Mouse (Mus musculus): ENCODE data around the gene Tns3. TPM values are rescaled to one million over a fixed set of nuclear protein-coding genes. Genes with fewer than 3 reads are reported as not detected.

The Tns3 gene
- total and polyA plus RNA-seq, 3 experiments = 0.22 TPM; not detected in 2

DNA sequence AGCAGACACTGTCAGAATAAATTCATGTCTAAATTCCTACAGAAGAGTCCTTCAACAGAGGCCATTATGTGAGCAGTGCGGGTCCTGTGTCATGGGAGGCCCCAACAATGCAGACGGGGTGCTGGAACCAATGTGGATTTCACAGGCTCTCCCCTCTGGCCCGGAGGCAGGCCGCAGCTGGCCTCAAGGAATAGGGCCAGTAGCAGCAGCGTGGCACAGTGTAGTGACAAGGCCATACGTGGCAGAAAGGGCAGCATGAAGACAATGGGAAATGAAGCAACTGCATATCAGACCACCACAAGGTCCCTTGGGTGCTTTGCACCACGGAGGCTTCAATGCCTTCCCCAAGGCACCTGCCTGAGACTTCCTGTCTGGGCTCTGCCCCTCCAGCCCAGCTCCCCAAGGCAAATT, 62.9 kb downstream of the Tns3 start:
- no peak for DNase-seq (ENCODE audit: low spot score)
- H3K36me3 ChIP-seq (replicated peaks) = no peaks in the 10 kb centered on the region
- no peak overlapping the region for H3K4me3 ChIP-seq (ENCODE audit: low read depth, low read length)
- TF ChIP-seq GATA1 (IDR thresholded peaks at IDR 0.05; ENCODE audit: borderline replicate concordance, low read length) = no peak
- no peak for TF ChIP-seq GATA2 (IDR thresholded peaks at IDR 0.05; ENCODE audit: borderline replicate concordance, low read depth, low read length)
- no peak for TF ChIP-seq CTCF (IDR thresholded peaks at IDR 0.05; ENCODE audit: low read depth, low read length)
- TF ChIP-seq POLR2AphosphoS5 (IDR thresholded peaks at IDR 0.05; ENCODE audit: insufficient replicate concordance, low read depth, low read length) = no peak
- TF ChIP-seq TAL1 (conservative IDR thresholded peaks at IDR 0.05; ENCODE audit: low read depth, low read length) = no peak
- H3K9me3 ChIP-seq (replicated peaks) = 0 out of 2 replicates have a peak, but pooled peaks cover 6% of the 10 kb centered on the region
- peaks cover 2% of the 10 kb centered on the region; the same call in 1 of the 2 replicates for H3K27me3 ChIP-seq (ENCODE audit: insufficient read depth, low read length)
- H3K4me1 ChIP-seq (ENCODE audit: insufficient read depth, low read depth, low read length) = no peaks in the 10 kb centered on the region
- ATAC-seq (ENCODE audit: extremely low read depth, insufficient number of reproducible peaks, low FRiP score, poor library complexity, severe bottlenecking) = no peak

DNA sequence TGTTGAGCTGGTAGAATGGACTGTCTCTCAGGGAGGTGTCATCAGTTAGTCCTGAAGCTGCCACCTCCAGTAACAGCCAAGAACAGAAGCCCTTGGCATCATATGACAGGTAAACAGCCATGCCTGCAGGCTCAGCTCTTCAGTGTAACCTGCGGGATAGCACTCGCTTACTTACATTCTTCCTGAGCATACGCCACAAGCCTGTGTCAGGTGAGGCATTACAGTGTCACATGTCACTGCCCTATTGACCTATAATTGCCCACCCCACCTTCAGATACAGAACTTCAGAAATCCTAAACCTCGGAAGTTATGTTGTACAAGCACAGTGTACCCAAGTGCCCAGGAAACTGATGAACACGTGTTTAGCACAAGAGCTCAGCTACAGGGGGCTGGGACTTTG, 68.7 kb downstream of the Tns3 start:
- Histone ChIP-seq H3K4me3 (ENCODE audit: low read depth, low read length) (no peak overlapping the region), H3K27me3 (ENCODE audit: insufficient read depth, low read length) (no peaks in the 10 kb centered on the region), H3K9me3 (replicated peaks) (no peaks in the 10 kb centered on the region), H3K36me3 (replicated peaks) (no peaks in the 10 kb centered on the region), H3K4me1 (ENCODE audit: insufficient read depth, low read depth, low read length) (no peaks in the 10 kb centered on the region)
- ATAC-seq (ENCODE audit: extremely low read depth, insufficient number of reproducible peaks, low FRiP score, poor library complexity, severe bottlenecking) = no peak
- DNase-seq (ENCODE audit: low spot score) = no peak
- TF ChIP-seq GATA2 (IDR thresholded peaks at IDR 0.05; ENCODE audit: borderline replicate concordance, low read depth, low read length) = no peak
- no peak for TF ChIP-seq GATA1 (IDR thresholded peaks at IDR 0.05; ENCODE audit: borderline replicate concordance, low read length)
- TF ChIP-seq POLR2AphosphoS5 (IDR thresholded peaks at IDR 0.05; ENCODE audit: insufficient replicate concordance, low read depth, low read length) = no peak
- no peak for TF ChIP-seq TAL1 (conservative IDR thresholded peaks at IDR 0.05; ENCODE audit: low read depth, low read length)
- no peak for TF ChIP-seq CTCF (IDR thresholded peaks at IDR 0.05; ENCODE audit: low read depth, low read length)

DNA sequence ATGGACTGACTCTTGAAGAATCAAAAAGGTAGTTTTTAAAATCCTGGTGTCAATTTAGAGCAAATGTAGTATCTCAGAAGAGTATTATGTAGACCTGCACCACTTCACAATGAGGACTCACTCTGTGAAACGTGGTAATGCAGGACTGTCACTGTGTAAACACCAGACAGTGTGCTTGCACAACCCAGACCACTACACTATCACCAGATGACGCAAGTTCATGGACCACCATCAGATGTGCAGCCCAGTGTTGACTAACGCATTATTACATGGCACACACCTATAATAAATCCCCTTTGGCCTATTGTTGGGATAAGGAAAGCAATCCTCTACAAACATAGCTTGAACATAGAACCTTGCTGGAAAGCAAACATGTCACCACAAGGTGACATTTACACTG, 71.2 kb downstream of the Tns3 start:
- no peaks in the 10 kb centered on the region for H3K27me3 ChIP-seq (ENCODE audit: insufficient read depth, low read length)
- no peaks in the 10 kb centered on the region for H3K36me3 ChIP-seq (replicated peaks)
- DNase-seq (ENCODE audit: low spot score) (no peak), ATAC-seq (ENCODE audit: extremely low read depth, insufficient number of reproducible peaks, low FRiP score, poor library complexity, severe bottlenecking) (no peak)
- H3K9me3 ChIP-seq (replicated peaks) = no peaks in the 10 kb centered on the region
- no peaks in the 10 kb centered on the region for H3K4me1 ChIP-seq (ENCODE audit: insufficient read depth, low read depth, low read length)
- no peak for TF ChIP-seq GATA1 (IDR thresholded peaks at IDR 0.05; ENCODE audit: borderline replicate concordance, low read length)
- no peak overlapping the region for H3K4me3 ChIP-seq (ENCODE audit: low read depth, low read length)

DNA sequence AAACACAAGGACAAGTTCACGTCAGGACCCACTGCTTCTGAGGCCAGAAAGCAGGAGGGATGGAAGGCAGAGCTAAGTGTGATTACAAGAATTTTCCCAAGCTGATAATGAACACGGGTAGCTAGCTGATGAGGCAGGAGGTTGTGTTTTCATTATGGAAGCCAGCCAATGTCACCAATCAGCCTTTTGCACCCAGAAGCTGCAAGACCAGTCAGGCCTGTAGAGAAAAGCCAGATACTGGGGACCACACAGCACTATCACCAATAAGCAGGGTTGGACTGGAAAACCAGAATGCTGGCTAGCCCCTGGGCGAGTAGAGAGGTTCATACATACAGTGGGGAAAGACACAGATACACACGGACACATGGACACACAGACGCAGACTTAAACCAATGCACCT, 73.1 kb downstream of the Tns3 start:
- no peaks in the 10 kb centered on the region for H3K27me3 ChIP-seq (ENCODE audit: insufficient read depth, low read length)
- ATAC-seq (ENCODE audit: extremely low read depth, insufficient number of reproducible peaks, low FRiP score, poor library complexity, severe bottlenecking) = no peak
- no peaks in the 10 kb centered on the region for H3K4me1 ChIP-seq (ENCODE audit: insufficient read depth, low read depth, low read length)
- no peaks in the 10 kb centered on the region for H3K36me3 ChIP-seq (replicated peaks)
- TF ChIP-seq TAL1 (conservative IDR thresholded peaks at IDR 0.05; ENCODE audit: low read depth, low read length) (no peak), GATA1 (IDR thresholded peaks at IDR 0.05; ENCODE audit: borderline replicate concordance, low read length) (no peak), CTCF (IDR thresholded peaks at IDR 0.05; ENCODE audit: low read depth, low read length) (no peak), GATA2 (IDR thresholded peaks at IDR 0.05; ENCODE audit: borderline replicate concordance, low read depth, low read length) (no peak), POLR2AphosphoS5 (IDR thresholded peaks at IDR 0.05; ENCODE audit: insufficient replicate concordance, low read depth, low read length) (no peak)
- no peaks in the 10 kb centered on the region for H3K9me3 ChIP-seq (replicated peaks)
- H3K4me3 ChIP-seq (ENCODE audit: low read depth, low read length) = no peak overlapping the region
- DNase-seq (ENCODE audit: low spot score) = no peak

DNA sequence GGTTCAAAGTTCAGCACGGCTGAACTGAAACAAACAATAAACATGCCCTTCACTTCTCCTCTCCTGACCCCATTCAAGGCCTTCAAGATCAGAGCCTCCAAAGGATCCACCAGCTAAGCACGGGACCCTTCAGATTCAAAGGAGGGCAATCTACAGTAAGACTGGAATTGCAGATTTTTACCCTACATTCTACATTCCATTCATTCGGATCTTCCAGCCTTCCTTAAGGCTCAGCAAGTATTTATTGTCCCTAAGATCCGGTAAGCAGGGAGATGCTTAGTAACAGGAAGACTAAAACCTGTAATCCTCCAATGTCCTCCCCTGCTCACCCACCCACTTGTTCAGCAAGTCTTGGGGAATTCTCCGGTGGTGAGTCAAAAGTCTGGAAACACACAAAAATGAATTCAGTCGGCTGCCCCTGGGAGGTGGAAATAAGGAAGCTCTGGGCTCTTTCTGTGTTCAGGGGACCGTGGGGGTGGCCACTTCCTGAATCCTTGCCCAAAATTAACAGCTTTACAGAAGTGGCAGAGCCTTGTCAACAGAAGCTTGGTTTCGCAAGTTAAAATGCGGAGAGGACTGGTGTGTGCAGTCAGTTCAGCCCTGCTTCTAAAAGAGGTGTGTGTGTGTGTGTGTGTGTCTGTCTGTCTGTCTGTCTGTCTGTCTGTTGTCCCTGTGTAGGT, 75.0 kb downstream of the Tns3 start:
- H3K4me3 ChIP-seq (ENCODE audit: low read depth, low read length) = no peak overlapping the region

DNA sequence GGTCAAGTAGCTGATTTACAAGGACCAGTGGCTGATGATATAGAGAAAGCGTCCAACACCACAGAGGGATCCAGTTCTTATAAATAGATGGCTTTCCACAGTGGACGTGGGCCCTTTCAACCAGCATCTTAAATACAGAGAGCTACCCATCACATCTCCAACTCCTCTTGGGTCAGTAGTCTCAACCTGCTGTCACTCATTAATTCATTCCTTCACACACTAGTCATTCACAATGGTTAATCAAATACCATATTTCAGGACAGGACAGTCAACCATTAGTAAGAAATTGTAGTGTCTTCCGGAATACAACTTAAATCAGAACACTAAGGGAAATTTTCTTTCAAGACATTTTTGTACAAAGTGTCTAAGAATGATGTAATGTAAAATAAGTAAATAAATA, 76.4 kb downstream of the Tns3 start:
- Histone ChIP-seq H3K27me3 (ENCODE audit: insufficient read depth, low read length) (no peaks in the 10 kb centered on the region), H3K4me3 (ENCODE audit: low read depth, low read length) (no peak overlapping the region), H3K9me3 (replicated peaks) (no peaks in the 10 kb centered on the region), H3K4me1 (ENCODE audit: insufficient read depth, low read depth, low read length) (no peaks in the 10 kb centered on the region), H3K36me3 (replicated peaks) (no peaks in the 10 kb centered on the region)
- ATAC-seq (ENCODE audit: extremely low read depth, insufficient number of reproducible peaks, low FRiP score, poor library complexity, severe bottlenecking) (no peak), DNase-seq (ENCODE audit: low spot score) (no peak)
- TF ChIP-seq POLR2AphosphoS5 (IDR thresholded peaks at IDR 0.05; ENCODE audit: insufficient replicate concordance, low read depth, low read length) (no peak), GATA1 (IDR thresholded peaks at IDR 0.05; ENCODE audit: borderline replicate concordance, low read length) (no peak), TAL1 (conservative IDR thresholded peaks at IDR 0.05; ENCODE audit: low read depth, low read length) (no peak), GATA2 (IDR thresholded peaks at IDR 0.05; ENCODE audit: borderline replicate concordance, low read depth, low read length) (no peak), CTCF (IDR thresholded peaks at IDR 0.05; ENCODE audit: low read depth, low read length) (no peak)

More for the DNA sequence above, 75.0 kb downstream of the Tns3 start:
- ATAC-seq (ENCODE audit: extremely low read depth, insufficient number of reproducible peaks, low FRiP score, poor library complexity, severe bottlenecking) (no peak), DNase-seq (ENCODE audit: low spot score) (no peak)
- Histone ChIP-seq H3K4me1 (ENCODE audit: insufficient read depth, low read depth, low read length) (no peaks in the 10 kb centered on the region), H3K36me3 (replicated peaks) (no peaks in the 10 kb centered on the region), H3K9me3 (replicated peaks) (no peaks in the 10 kb centered on the region), H3K27me3 (ENCODE audit: insufficient read depth, low read length) (no peaks in the 10 kb centered on the region)
- TF ChIP-seq CTCF (IDR thresholded peaks at IDR 0.05; ENCODE audit: low read depth, low read length) (no peak), TAL1 (conservative IDR thresholded peaks at IDR 0.05; ENCODE audit: low read depth, low read length) (no peak), GATA2 (IDR thresholded peaks at IDR 0.05; ENCODE audit: borderline replicate concordance, low read depth, low read length) (no peak), GATA1 (IDR thresholded peaks at IDR 0.05; ENCODE audit: borderline replicate concordance, low read length) (no peak), POLR2AphosphoS5 (IDR thresholded peaks at IDR 0.05; ENCODE audit: insufficient replicate concordance, low read depth, low read length) (no peak)

Data from G1E (cell line).